Mouse (Mus musculus) adrenal gland, adult 8-10 months (tissue): ENCODE measurements at regions not wholly inside any gene's neighbourhood (a gene's known extent, or its start where the extent isn't known, plus 50 kb on each side); places are given as distances from the start of the nearest gene placed in this dataset.

Experiments used
- DNase-seq: peaks from one replicate; pipeline ENCODE4 v3.0.0; 2022

DNA sequence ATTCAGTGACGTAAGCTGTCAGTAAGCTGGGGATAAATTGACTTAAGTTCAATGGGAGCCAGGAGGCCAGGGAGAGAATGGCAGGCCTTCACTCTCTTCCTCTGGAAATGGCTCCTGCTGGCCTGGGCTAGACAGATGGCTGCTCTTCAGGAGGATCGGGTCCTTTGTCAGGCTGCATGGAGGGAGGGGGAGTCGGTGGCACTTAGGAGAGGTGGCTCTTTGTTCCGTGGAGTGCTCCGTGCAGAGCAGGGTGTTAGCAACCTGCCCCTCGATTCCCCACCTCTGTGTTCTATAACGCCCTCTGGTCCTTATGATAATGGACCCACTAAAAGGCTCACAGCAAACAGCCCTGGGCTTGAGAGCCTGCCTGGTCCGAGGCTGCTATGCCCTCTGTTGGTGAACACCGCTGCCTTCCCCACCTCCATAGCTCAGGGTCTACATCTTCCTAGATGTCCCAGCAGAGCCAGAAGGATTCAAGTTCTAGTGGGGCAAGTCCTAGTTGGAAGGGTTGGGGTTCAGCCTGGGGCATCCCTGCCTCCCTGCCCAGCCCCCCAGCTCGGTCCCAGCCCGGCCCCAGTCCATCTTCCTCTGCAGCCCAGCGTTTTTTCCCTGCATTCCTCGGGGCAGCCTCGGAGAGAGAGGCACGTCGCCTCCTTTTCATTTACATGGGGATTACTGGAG is 232.1 kb upstream of the 4930535I16Rik start:
- no peak for DNase-seq

DNA sequence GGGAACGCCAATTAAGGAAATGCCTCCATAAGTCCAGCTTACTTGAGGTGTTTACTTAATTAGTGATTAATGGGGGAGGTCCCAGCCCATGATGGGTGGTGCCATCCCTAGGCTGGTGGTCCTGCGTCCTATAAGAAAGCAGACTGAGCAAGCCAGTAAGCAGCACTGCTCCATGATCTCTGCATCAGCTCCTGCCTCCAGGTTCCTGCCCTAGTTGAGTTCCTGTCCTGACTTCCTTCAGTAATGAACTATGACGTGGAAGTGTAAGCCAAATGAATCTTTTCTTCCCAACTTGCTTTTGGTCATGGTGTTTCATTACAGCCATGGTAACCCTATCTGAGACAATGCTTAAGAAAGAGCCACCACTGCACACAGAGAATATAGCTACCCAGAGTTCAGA is 231.2 kb upstream of the 4930535I16Rik start:
- DNase-seq: no peak

DNA sequence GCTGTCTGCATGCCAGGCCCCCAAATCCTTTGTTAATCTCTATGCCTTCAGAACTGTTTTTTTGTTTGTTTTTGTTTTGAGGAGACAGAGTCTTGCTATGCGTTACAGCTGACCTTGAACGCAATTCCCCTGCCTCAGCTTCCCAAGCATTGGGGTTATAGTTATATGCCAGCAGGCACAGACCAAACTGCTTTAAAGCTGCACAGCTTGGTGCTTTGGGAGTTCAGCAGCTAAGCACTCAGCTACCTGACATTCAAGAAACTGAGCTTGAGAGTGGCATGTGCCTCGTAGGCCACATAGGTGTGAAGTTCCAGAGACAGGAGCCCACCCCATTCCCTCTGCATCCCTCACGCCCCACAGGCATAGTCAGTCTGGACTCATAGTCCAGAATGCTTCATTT is 229.5 kb upstream of the 4930535I16Rik start:
- DNase-seq: no peak

DNA sequence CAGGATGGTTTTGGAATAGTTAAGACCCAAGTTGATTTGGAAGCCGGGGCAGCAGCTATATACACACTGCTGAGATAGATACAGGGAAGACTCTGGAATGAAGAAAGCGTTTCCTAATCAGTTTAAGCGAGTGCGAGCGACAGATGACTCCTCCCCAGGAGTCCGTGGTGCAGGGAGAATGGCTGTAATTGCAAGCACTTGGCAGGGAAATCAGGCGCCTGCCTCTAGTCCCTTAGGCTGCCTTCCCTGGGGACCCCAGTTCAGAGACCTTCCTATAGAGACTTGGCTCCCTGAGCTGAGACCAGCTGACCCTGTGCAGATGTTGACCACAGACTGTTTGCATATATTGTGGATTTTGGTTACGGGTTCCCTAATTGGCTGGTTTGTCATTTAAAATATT is 228.3 kb upstream of the 4930535I16Rik start:
- DNase-seq: no peak

DNA sequence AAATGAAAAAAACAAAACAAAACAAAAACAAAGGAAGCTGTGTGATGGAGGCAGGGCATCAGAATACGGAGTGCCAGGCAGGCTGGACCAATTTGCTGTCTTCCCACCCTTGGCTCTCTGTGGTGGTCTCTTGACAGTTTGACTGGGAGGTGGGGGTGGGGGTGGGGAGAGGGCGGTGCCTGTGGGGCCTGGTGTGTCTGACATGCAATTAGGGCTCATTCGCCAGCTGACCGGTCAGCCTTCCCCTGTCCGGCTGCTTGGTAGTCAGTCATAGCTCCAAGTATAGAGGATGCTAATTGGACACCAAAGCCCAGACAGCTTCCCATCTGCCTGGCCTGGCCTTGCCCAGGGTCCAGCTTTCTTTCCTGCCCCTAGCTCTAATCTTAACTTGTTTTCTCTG is 225.8 kb upstream of the 4930535I16Rik start:
- no peak for DNase-seq

DNA sequence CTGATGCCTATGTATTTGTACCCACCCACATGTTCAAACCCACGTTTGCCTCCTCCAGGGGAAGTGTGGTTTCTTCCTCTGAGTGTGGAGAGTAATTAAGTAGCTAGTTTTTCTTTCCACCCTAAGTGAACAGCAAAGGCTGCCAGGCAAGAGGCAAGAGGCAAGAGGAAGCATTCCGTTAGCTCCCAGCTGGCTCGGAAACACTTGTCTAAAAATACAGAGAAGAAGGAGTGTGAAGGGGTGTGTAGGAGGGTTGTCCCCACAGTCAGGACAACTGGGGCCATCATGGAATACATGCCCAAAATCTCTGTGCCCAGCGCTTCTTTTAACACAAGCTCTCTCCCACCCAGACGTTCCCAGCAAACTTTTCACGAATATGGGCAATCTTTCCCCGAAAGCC is 225.4 kb upstream of the 4930535I16Rik start:
- no peak for DNase-seq

DNA sequence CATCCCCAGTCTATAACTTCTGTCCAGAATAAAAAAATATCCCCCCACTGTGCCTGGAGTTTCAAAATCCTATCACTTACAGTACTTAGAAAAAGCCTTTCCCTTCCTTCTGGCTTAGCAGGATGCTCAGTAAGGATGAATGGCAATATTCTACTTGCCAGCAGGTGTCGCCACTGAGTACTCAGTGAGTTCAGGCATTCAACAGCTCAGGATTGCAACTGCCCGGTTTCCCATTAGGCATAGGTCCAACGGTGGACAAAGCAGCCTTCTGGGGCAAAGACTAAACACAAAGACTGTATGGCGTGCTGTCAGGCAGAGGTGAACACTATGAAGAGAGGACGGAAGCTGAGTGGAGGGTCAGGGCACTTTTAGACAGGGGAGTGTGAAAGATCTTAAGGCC is 224.3 kb upstream of the 4930535I16Rik start:
- DNase-seq: peak; percentile 48

DNA sequence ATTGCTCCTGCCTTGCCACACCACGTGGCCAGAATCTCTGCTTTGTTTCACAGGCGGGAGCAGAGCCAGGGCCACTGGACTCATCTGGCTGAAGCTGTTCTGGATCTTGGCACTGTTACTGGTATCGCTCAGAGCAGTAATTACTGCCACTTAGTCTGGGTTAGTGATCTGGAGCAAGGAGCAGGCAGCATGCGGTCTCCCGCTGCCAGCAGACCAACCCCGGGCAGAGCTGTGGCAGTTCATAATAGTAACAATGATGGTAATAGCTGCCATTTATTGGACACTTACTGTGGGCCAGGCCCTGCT is 217.3 kb upstream of the 4930535I16Rik start:
- peak; percentile 31 for DNase-seq

DNA sequence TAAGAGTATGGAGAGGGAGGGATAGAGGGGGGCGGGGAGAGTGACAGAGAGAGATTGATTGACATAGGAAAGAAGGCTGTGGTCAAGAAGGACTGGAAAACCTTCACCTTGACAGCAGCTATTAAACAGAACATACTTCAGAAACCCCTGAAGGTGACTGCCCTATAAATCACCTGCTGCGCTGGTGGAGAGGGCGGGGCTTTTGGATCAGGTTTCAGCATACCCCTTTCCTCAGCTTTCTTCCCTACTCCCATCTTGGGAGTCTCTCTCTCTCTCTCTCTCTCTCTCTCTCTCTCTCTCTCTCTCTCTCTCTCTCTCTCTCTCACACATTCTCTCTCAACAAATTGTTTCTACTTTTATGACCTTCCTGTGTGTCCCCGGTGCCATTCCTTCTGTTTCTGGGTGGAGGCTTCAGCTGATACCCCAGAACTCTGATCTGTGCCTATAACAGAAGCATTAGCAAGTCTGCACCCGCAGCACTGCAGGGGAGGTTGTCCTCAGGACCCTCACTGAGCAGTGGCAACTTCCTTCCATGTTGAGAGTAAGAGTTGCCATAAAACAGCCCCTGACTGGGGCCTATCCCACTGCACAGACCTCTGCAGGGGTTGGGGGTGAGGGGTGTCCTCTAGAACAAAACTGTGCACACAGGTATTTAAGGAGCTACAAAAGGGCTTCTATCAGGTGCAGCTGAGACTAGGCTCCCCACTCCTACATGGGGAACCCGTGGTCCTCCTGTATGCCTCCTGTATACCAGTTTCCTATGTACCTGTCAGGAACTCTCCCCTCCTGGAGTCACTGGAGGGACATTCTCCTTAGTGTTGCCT is 216.7 kb upstream of the 4930535I16Rik start:
- no peak for DNase-seq

DNA sequence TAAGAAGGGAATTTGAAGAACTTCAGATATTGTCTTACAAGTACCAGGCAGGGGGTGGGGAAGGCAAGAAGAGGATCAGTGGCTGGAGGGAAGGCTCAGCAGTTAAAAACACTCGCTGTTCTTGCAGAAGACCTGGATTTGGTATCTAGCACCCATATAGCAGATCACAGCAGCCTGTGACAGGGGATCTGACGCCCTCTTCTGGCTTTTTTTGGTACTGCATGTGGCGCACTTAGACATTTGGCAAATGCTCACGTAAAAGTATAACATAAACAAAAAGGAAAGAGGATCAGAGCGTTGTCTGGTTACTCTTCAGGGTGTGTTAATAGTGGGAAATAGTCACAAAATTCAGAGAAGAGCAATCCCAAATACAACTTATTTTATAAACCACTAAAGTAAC is 213.1 kb upstream of the 4930535I16Rik start:
- DNase-seq: no peak

DNA sequence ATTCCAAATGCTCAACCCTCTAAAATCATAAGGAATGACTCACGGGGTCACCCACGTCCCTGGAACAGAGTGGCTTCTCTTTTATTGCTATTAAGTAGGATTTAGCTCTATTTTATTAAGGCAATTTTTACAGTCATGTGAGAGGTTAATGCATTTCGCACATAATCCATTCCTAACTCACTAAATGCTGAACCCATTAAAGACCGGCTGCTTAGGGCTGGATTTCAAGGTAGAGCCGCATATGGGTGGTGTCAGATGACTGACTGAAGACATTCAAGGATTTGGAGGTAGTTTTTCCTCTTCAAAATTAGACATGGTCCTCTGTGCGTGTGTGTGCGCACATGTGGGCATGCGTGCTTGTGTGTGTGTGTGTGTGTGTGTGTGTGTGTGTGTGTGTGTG is 208.4 kb upstream of the 4930535I16Rik start:
- DNase-seq: no peak

DNA sequence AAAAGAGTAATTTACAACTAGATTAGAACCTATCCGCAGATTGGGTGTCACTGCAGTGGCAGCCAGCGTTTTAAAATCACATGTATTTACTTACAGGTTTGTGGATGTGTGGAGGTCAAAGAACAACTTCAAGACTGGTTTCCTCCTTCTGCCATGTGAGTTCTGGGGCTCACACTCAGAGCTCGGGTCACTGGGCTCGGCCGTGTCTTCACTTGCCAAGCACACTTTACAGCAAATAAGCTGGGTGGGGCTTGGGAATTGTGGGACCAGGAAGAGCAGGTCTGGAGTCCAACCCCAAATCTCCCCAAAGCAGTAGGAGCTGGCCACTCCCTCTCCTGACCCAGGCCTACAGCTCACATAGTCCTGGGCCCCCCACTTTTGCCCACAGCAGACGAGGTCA is 202.5 kb upstream of the 4930535I16Rik start:
- DNase-seq: no peak

DNA sequence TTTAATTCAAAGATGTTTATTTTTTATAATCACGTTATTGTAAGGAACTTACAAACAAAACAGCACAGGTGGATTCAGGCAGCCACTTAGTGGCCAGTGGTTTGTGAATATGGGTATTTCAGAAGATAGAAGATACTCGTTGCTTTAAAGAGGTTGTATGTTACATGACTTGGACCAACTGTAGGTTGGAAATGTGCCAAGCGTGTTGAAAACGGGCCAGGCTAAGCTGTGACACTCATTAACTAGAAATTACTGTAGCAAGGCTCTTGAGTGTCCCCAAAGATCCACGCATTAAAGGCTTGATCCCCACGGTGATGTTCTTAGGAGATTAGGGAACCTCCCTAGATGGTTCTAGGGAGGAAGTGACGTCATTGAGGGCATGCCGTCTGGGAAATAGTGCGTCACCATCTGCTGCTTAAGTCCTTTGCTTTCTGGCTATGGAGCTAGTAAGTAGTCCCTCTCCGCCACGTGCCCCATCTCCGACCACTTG is 196.1 kb upstream of the 4930535I16Rik start:
- DNase-seq: no peak

DNA sequence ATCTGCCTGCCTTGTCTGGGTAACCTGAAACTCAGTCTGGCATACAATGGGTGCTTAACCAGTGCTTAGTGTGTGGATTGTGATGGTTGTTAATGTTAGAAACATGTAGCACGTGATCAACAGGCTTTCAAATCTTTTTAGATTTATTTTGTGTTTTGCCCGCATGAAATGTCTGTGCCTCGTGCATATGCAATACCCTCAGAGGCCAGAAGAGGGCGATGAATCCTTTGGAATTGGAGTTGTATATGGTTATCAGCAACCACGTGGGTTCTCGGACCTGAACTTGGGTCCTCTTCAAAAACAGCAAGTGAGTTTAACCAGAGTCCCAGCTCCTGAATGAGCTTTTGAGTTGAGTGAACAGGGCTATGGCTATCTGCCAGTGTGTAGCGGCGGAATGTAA is 192.9 kb upstream of the 4930535I16Rik start:
- no peak for DNase-seq

DNA sequence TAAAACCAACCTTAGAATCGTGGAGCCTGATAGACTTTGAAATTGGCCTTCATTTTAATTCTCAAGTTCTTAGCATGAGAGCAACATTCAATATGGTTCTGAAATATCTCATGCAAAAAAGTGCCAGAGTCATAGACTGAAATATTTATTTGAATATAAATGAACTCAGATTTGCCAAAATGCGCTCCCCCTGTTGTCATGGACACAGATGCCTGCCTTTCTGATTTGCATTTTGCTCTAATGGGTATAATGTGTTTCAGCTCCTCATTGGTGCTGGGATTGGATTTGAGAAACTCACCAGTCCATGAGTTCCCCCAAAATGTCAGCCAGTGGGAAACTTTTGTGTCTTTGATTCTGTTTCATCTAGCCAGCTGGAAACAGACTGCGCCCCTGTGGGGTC is 191.5 kb upstream of the 4930535I16Rik start:
- DNase-seq: no peak

DNA sequence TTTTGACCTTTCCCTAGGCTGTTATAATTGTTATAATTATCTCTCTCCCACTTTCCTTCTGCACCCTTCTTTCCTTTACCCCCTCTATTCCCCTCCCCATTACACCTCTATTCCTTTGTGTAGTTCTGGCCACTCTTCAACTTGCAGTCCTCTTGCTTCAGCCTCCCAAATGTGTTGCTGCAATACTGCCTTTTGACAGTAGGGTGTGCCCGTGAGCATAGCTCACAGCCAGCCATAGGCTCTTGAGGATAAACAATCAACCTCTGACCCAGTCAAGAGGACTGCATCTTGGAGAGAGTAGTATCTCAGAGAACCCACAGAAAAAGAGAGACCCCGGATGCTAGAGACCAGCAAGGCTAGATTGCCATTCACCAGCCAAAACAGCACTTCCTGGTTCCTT is 184.9 kb upstream of the 4930535I16Rik start:
- no peak for DNase-seq

DNA sequence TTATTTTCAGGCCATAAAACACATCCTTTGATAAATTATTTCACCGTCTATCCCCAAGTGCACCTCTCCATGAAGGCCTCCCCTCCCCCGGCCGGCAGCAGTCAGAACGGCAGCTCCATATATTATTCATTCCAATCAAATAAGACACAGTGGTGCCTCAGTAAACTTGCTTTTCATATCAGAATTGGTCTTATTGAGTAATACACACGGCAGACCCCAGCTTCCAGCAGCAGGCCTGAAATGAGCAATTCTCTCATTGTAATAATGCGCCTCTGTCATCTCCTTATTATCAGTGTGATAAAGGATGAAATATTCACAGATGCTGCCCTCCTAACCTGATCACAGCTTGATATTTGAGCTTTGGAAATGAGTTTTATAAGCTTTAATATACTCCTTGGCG is 169.0 kb upstream of the 4930535I16Rik start:
- no peak for DNase-seq

DNA sequence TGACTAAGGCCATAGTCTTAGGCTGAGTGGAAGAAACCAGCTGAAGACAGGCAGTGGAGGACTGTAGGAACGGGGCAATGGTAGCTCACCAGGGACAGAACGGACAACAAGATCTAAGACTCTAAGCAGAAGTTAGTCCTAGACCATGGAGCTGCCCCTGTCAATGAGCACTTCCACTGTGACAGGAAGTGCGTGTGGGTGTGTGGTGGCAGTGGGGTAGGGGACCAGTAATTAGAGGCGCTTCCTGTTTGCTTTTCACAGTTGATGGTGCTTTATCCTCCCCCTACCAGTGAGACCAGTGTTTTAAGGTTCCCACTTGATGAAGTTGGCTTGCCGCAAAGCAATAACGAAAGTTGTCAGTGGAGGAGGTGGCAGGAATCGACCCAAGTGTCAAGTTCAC is 168.4 kb upstream of the 4930535I16Rik start:
- DNase-seq: no peak

DNA sequence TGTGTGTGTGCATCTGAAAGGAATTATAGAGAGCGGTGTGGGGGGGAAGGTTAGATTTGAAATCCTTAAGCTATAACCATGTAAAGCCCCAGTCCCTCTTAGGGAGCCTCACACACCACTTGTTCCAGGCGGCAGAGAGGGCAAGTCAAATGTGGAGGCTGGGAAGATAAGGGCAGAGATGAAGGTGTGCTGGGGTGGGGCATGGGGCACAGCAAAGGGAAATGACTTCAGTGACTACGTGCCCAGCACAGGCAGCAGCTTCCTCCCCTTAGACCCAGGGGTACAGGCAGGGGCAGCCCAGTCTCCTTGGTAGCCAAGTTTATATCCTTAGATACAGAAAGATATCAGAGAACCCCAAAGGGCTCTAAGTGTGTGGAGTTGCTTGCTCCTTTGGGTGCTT is 161.8 kb upstream of the 4930535I16Rik start:
- no peak for DNase-seq

DNA sequence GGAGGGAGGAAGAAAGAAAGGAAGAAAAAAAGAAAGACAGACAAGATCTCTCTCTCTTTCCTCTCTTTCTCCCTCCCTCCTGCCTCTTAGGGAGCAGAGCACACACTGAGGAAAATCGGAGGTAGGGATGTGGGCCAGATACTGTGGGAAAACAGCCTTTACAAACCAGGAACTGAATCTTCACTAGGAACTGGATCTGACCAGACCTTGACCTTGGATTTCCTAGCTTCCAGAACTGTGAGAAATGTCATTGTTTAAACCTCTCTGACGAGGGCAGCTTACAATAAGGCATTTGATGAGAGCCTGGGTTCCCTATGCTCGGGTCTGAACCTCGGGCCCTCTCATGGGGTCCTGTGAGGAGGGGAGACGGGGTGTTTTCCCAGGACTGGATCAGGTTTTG is 157.7 kb upstream of the 4930535I16Rik start:
- no peak for DNase-seq

DNA sequence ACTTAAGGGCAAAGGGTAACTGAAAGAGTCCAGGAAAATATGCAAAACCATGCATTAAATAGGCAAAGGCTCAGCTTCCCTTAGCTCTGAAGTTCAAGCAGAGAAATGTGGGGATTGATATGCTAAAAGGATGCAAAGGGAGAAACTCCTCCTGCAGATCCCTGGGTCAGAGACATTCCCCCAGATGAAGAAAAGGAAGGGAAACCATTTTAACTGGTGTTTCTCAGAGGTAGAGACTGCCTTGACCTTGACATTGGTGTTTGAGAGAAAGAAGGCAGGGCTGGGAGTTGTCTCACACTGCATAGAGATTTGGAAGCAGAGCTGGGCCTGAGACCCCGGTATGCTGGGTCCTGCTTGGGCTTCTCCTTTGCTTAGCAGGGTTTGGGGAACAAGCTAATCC is 155.8 kb upstream of the 4930535I16Rik start:
- no peak for DNase-seq

DNA sequence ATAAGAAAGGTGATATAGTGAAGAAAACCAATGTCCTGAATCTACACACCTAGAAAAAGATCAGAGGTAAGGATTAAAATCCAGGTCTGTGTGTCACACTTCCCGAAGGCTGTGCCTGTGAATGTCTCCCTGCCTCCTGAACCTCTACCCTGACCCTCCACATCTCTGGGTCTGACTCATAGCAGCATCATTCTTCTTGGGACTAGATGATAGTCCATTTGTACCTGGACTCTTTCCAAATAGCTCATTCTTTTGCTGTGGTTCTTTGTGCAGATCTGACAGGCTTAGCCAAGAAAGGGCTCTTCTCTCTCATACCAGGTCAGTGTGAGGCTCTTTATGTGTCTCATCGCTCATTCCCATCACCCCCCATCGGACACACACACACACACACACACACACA is 146.8 kb upstream of the 4930535I16Rik start:
- peak; percentile 5 for DNase-seq

DNA sequence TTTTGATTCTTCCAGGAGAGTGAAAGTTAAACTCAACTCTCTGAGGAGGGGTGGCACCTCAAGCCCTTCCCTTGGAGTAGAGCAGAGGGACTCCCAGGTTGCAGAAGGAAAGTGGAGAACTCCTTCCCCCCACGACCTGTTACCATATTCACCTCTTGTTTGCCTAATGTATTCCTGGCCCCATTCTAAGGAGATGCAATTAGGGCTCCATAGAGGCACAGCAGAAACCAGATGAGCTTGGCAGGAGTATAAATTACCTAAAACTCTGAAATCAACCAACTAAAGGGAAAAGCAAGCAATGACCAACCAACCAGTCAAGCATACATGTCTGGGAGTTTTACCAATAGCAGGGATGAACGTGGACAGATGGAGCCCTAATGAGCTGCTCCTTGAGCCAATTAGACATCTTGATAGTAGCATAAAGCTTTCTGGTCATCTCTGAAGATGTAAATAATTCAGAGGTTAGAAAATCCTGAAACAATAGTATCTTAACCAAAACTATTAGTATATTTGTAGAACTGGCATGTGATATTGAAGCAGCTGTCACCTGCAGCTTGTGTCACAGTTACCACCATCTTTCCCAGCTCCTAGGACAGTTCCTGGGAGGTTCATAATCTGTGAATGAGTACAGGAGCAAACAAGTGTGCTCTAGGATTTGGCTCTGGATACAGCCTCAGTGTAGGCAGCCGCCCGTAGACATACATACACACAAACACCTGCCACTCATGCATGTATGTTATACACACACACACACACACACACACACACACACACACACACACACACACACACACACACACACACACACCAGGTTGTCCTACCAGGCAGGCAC is 145.7 kb upstream of the 4930535I16Rik start:
- no peak for DNase-seq
